Mouse (Mus musculus) neural tube, embryonic 14.5 days (tissue): ENCODE measurements around the gene Gm5485. TPM values are rescaled to one million over a fixed set of nuclear protein-coding genes. Genes with fewer than 3 reads are reported as not detected.

Experiments used
- ATAC-seq: fragments of 200-750 bp; cut with Nextera tagmentation; 2 replicates; pipeline ENCODE4 v1.8.0; 2017; ENCODE audit warnings: low read depth, mild to moderate bottlenecking, moderate TSS enrichment, moderate library complexity
- H3K27ac ChIP-seq: fragments of 300-500 bp; sonication (generic); 2 replicates; pipeline ENCODE4 v1.5.1; 2014; ENCODE audit warnings: low read depth, mild to moderate bottlenecking, control low read depth, low read length, moderate library complexity, mixed read lengths
- H3K27me3 ChIP-seq: fragments of 300-500 bp; sonication (generic); 2 replicates; pipeline ENCODE4 v1.6.1; 2014; ENCODE audit warnings: low read length; ENCODE audit not compliant: control insufficient read depth, insufficient read depth
- H3K36me3 ChIP-seq: fragments of 300-500 bp; sonication (generic); 2 replicates; pipeline ENCODE4 v1.6.1; 2014; ENCODE audit warnings: low read length, mixed read lengths; ENCODE audit not compliant: control insufficient read depth, insufficient read depth
- H3K4me1 ChIP-seq: fragments of 300-500 bp; sonication (generic); 2 replicates; pipeline ENCODE4 v1.6.1; 2014; ENCODE audit warnings: low read length; ENCODE audit not compliant: control insufficient read depth, insufficient read depth
- H3K4me2 ChIP-seq: fragments of 300-500 bp; sonication (generic); 2 replicates; pipeline ENCODE4 v1.6.1; 2014; ENCODE audit warnings: mild to moderate bottlenecking, low read depth, low read length, control low read depth
- H3K4me3 ChIP-seq: fragments of 300-500 bp; sonication (generic); 2 replicates; pipeline ENCODE4 v1.5.1; 2014; ENCODE audit warnings: low read depth, low read length, control low read depth, mixed read lengths
- H3K9ac ChIP-seq: fragments of 300-500 bp; sonication (generic); replicated peaks from 2 replicates; pipeline ENCODE4 v1.6.1; 2014; ENCODE audit warnings: low read depth, mild to moderate bottlenecking, control low read depth, low read length, mixed read lengths
- H3K9me3 ChIP-seq: fragments of 300-500 bp; sonication (generic); 2 replicates; pipeline ENCODE4 v1.6.1; 2016; ENCODE audit warnings: low read length; ENCODE audit not compliant: control insufficient read depth
- WGBS: fragments of 180-500 bp; shearing (Covaris S2); extraction: QIAGEN DNeasy Blood & Tissue Kit; methylation state at CpG from one replicate; pipeline ENCODE4 v1.1.7; 2014; 5-methylcytosine and 5-hydroxymethylcytosine counted together
- polyA plus RNA-seq: library from polyadenylated mRNA; unstranded; fragments of >200 nt; fragmentation: Nextera tagmentation; extraction: Ambion mirVana; gene quantifications from 2 replicates; pipeline ENCODE4 v1.2.1, GENCODE M21; 2014

Gm5485 gene
- polyA plus RNA-seq, 1 experiment from 2014 or later = not detected

- no peak overlapping the region for H3K4me3 ChIP-seq
- no peaks in the 10 kb centered on the region for H3K9me3 ChIP-seq
- no peaks in the 10 kb centered on the region for H3K36me3 ChIP-seq
- no peak overlapping the region for H3K27ac ChIP-seq
- no peaks in the 10 kb centered on the region for H3K4me1 ChIP-seq
- H3K27me3 ChIP-seq = no peaks in the 10 kb centered on the region
- no peak for ATAC-seq
- WGBS = 21% methylated on average over 2 of the region's 2 CpGs
- H3K9ac ChIP-seq = no peak overlapping the region
- no peak overlapping the region for H3K4me2 ChIP-seq
Measured at GRCm38 (mm10) chr16:48422501-48422900, 10.3 kb upstream of the Gm5485 start.

GRCm38 (mm10) chr16:48419035-48419434 lies 6.8 kb upstream of the Gm5485 start:
- no peak for ATAC-seq

GRCm38 (mm10) chr16:48418557-48418956 lies 6.3 kb upstream of the Gm5485 start:
- WGBS = 48% methylated on average over 3 of the region's 3 CpGs
- H3K4me3 ChIP-seq = no peak overlapping the region
- no peak overlapping the region for H3K4me2 ChIP-seq
- no peaks in the 10 kb centered on the region for H3K27me3 ChIP-seq
- no peak overlapping the region for H3K9ac ChIP-seq
- ATAC-seq = no peak
- H3K36me3 ChIP-seq = no peaks in the 10 kb centered on the region
- H3K27ac ChIP-seq = no peak overlapping the region
- H3K9me3 ChIP-seq = no peaks in the 10 kb centered on the region
- H3K4me1 ChIP-seq = no peaks in the 10 kb centered on the region

More at GRCm38 (mm10) chr16:48419035-48419434, 6.8 kb upstream of the Gm5485 start:
- 66% methylated on average over 2 of the region's 2 CpGs for WGBS
- Histone ChIP-seq H3K4me1 (no peaks in the 10 kb centered on the region), H3K4me2 (no peak overlapping the region), H3K27me3 (no peaks in the 10 kb centered on the region), H3K27ac (no peak overlapping the region), H3K9ac (no peak overlapping the region), H3K4me3 (no peak overlapping the region), H3K36me3 (no peaks in the 10 kb centered on the region), H3K9me3 (no peaks in the 10 kb centered on the region)

GRCm38 (mm10) chr16:48410125-48410524 lies 2.1 kb downstream of the Gm5485 start:
- Histone ChIP-seq H3K4me3 (no peak overlapping the region), H3K9me3 (no peaks in the 10 kb centered on the region), H3K4me2 (no peak overlapping the region), H3K9ac (no peak overlapping the region), H3K27me3 (no peaks in the 10 kb centered on the region), H3K4me1 (no peaks in the 10 kb centered on the region), H3K27ac (no peak overlapping the region), H3K36me3 (no peaks in the 10 kb centered on the region)
- 70% methylated on average over 3 of the region's 3 CpGs for WGBS
- ATAC-seq = no peak

- Histone ChIP-seq H3K27me3 (no peaks in the 10 kb centered on the region), H3K27ac (no peak overlapping the region), H3K36me3 (no peaks in the 10 kb centered on the region), H3K9me3 (no peaks in the 10 kb centered on the region), H3K4me3 (no peak overlapping the region), H3K4me1 (no peaks in the 10 kb centered on the region), H3K9ac (no peak overlapping the region), H3K4me2 (no peak overlapping the region)
- no peak for ATAC-seq
- 52% methylated on average over 7 of the region's 7 CpGs for WGBS
Measured at GRCm38 (mm10) chr16:48409580-48409979, 2.6 kb downstream of the Gm5485 start.

- Histone ChIP-seq H3K9me3 (no peaks in the 10 kb centered on the region), H3K9ac (no peak overlapping the region), H3K4me2 (no peak overlapping the region), H3K27me3 (no peaks in the 10 kb centered on the region), H3K4me1 (no peaks in the 10 kb centered on the region), H3K4me3 (no peak overlapping the region), H3K27ac (no peak overlapping the region), H3K36me3 (no peaks in the 10 kb centered on the region)
- 37% methylated on average over 10 of the region's 10 CpGs for WGBS
- 0 out of 2 replicates have a peak, but pooled peaks have one; percentile 38 for ATAC-seq
Measured at GRCm38 (mm10) chr16:48405674-48406403, 6.4 kb downstream of the Gm5485 start.

- Histone ChIP-seq H3K4me1 (no peaks in the 10 kb centered on the region), H3K9me3 (no peaks in the 10 kb centered on the region), H3K27ac (no peak overlapping the region), H3K27me3 (no peaks in the 10 kb centered on the region), H3K36me3 (no peaks in the 10 kb centered on the region), H3K4me3 (no peak overlapping the region), H3K9ac (no peak overlapping the region), H3K4me2 (no peak overlapping the region)
- ATAC-seq = no peak
Measured at GRCm38 (mm10) chr16:48404009-48404408, 8.2 kb downstream of the Gm5485 start.

GRCm38 (mm10) chr16:48403423-48403822 lies 8.8 kb downstream of the Gm5485 start:
- Histone ChIP-seq H3K4me1 (no peaks in the 10 kb centered on the region), H3K36me3 (no peaks in the 10 kb centered on the region), H3K9me3 (no peaks in the 10 kb centered on the region), H3K4me3 (no peak overlapping the region), H3K27me3 (no peaks in the 10 kb centered on the region), H3K9ac (no peak overlapping the region), H3K27ac (no peak overlapping the region), H3K4me2 (no peak overlapping the region)
- ATAC-seq = no peak
- 91% methylated on average over 3 of the region's 3 CpGs for WGBS

- no peak overlapping the region for H3K4me3 ChIP-seq
- no peak overlapping the region for H3K4me2 ChIP-seq
- H3K9ac ChIP-seq = no peak overlapping the region
- no peak for ATAC-seq
- H3K36me3 ChIP-seq = no peaks in the 10 kb centered on the region
- no peaks in the 10 kb centered on the region for H3K27me3 ChIP-seq
- H3K9me3 ChIP-seq = no peaks in the 10 kb centered on the region
- 83% methylated on average over 4 of the region's 4 CpGs for WGBS
- no peaks in the 10 kb centered on the region for H3K4me1 ChIP-seq
- H3K27ac ChIP-seq = no peak overlapping the region
Measured at GRCm38 (mm10) chr16:48402963-48403362, 9.3 kb downstream of the Gm5485 start.
